Mouse (Mus musculus) embryo, embryonic 11 days (tissue): ENCODE results near the gene Clec1b.

ENCODE experiments used
- DNase-seq: peaks from one replicate; pipeline ENCODE4 v3.0.0-alpha.2; 2015

Clec1b gene

GRCm38 (mm10) chr6:129396997-129397396, at the start of gene Clec1b:
Gene Clec1b (plus strand): TSS chr6:129397297.
- DNase-seq: no peak

- DNase-seq: no peak
These were observed 47.4 kb upstream of the Clec1b start for GRCm38 (mm10) chr6:129349524-129350352.

- DNase-seq: no peak
These were observed 46.0 kb upstream of the Clec1b start for GRCm38 (mm10) chr6:129351091-129351490.

- no peak for DNase-seq
These were observed 41.3 kb upstream of the Clec1b start for GRCm38 (mm10) chr6:129355774-129356173.

- DNase-seq: no peak
These were observed 40.7 kb upstream of the Clec1b start for GRCm38 (mm10) chr6:129356430-129356829.

GRCm38 (mm10) chr6:129359515-129359914, 37.6 kb upstream of the Clec1b start:
- DNase-seq: no peak

- DNase-seq: no peak
These were observed 33.2 kb upstream of the Clec1b start for GRCm38 (mm10) chr6:129363942-129364341.

- DNase-seq: peak; percentile 71
These were observed 31.1 kb upstream of the Clec1b start for GRCm38 (mm10) chr6:129365959-129366359.

- DNase-seq: no peak
These were observed 27.5 kb upstream of the Clec1b start for GRCm38 (mm10) chr6:129369374-129370132.

- DNase-seq: no peak
These were observed 22.1 kb upstream of the Clec1b start for GRCm38 (mm10) chr6:129374937-129375471.

- no peak for DNase-seq
These were observed 16.6 kb upstream of the Clec1b start for GRCm38 (mm10) chr6:129380454-129380853.

- no peak for DNase-seq
These were observed 15.4 kb upstream of the Clec1b start for GRCm38 (mm10) chr6:129381736-129382135.

GRCm38 (mm10) chr6:129383466-129383865, 13.6 kb upstream of the Clec1b start:
- DNase-seq: no peak

GRCm38 (mm10) chr6:129385000-129385399, 12.1 kb upstream of the Clec1b start:
- DNase-seq: no peak

- DNase-seq: no peak
These were observed 11.3 kb upstream of the Clec1b start, which contains the start of gene Clec12b for GRCm38 (mm10) chr6:129385774-129386173. Gene Clec12b (minus strand): TSS chr6:129385874.

GRCm38 (mm10) chr6:129393087-129393720, 3.9 kb upstream of the Clec1b start:
- peak; percentile 23 for DNase-seq

- DNase-seq: no peak
These were observed 3.4 kb upstream of the Clec1b start for GRCm38 (mm10) chr6:129393732-129394131.

GRCm38 (mm10) chr6:129399945-129400344, 2.8 kb downstream of the Clec1b start:
- no peak for DNase-seq

GRCm38 (mm10) chr6:129402404-129402803, 5.3 kb downstream of the Clec1b start:
- no peak for DNase-seq

- no peak for DNase-seq
These were observed 6.3 kb downstream of the Clec1b start for GRCm38 (mm10) chr6:129403391-129403790.

- DNase-seq: no peak
These were observed 8.9 kb downstream of the Clec1b start for GRCm38 (mm10) chr6:129405999-129406398.

GRCm38 (mm10) chr6:129407324-129407723, 10.2 kb downstream of the Clec1b start:
- DNase-seq: no peak

GRCm38 (mm10) chr6:129408562-129408961, 11.5 kb downstream of the Clec1b start, which contains the start of gene Clec9a:
Gene Clec9a (plus strand): TSS chr6:129408862.
- no peak for DNase-seq
